Mouse (Mus musculus): ENCODE data around the gene Ngdn.
"Not testable (repeated sequence)": the region's sequence is repeated elsewhere in the genome, so short reads cannot be mapped to it uniquely, and the experiment has no call there.

Gene Ngdn

DNA sequence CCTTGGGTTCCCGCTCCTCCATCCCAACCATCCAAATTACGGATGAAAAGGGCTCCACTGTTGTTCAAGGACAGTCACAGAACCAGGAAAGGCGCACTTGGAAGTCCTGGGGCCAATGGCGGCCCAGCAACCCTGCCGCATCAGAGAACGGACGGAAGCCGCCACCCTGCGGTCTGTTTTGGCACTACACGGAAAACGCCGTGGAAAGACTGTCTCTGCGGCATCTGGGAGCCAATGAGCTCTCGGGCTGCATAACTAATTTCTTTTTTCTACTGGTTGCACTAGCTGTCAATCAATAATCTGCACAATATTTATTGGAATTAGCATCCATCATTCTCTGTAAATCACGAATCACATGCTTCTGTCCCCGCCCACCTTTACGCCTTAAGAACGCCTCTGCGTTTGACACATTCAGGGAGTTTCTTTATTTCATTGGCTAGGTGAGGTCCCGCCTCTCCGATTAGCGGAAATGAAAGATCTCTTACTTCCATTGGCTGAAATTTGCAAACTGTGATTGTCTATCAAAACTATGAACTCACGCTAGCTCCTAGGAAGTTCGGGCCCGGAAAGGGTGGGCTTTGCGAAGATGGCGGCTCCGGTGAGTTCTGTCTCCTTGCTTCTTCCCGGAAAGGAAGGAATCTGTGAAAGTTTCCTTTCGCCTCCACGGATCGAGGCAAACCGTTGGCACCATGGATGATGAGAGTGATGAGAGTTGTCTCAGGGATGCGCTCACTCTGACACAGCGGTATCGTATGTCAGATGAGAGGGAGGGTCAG, at the start of gene Ngdn:
Ngdn (plus strand) TSS at position 464 of the 776 bp plus-strand sequence.
- DNase-seq (ENCODE audit: low read depth, low spot score) = peak; percentile 99

DNA sequence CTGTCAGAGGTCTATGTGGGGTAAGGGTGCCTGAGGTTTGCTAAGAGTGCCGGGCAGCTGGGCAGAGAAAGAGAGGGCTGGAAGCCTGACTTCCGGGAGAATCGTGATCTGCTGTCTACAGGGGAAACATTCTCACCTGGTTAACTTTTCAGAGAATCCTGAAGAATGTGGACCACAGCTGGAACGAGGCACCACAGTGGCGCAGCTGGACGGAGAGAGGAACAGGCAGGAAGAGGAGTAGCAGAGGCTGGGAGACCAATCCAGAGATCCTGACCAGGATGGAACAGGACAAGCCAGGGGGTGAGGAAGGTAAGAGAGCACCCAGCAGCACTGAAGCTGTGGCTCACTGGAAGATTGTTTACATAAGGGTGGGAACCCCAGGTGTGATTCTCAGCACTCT, 49.6 kb upstream of the Ngdn start:
- DNase-seq (ENCODE audit: low read depth, low spot score) = no peak

- DNase-seq (ENCODE audit: low read depth, low spot score) = no peak
Observed at GRCm38 (mm10) chr14:54966320-54966977, 48.8 kb upstream of the Ngdn start, which contains the start of gene Myh6. Myh6 (minus strand) TSS chr14:54966927.

DNA sequence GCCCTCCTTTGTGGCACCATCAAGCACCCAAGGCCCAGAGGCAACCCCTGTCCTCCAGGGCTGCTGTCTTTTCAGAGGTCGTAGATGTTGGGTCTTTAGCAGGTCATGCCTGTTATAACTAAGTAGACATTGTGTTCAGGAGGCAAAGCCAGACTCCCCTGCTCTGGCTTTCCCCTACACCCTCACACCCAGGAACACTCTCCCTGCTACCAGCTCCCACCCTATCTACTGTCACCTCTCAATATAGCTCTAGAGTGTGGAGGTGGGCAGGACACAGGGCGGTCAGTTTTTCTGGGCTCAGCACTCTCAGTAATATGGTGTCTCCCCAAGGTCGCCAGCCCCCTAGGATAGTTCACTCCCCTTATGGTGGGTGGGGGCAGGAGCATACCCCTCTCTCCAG, 47.4 kb upstream of the Ngdn start:
- no peak for DNase-seq (ENCODE audit: low read depth, low spot score)

- DNase-seq (ENCODE audit: low read depth, low spot score) = no peak
Observed at GRCm38 (mm10) chr14:54968344-54968743, 46.9 kb upstream of the Ngdn start.

GRCm38 (mm10) chr14:54972786-54973185, 42.5 kb upstream of the Ngdn start:
- DNase-seq (ENCODE audit: low read depth, low spot score) = not testable (repeated sequence)

DNA sequence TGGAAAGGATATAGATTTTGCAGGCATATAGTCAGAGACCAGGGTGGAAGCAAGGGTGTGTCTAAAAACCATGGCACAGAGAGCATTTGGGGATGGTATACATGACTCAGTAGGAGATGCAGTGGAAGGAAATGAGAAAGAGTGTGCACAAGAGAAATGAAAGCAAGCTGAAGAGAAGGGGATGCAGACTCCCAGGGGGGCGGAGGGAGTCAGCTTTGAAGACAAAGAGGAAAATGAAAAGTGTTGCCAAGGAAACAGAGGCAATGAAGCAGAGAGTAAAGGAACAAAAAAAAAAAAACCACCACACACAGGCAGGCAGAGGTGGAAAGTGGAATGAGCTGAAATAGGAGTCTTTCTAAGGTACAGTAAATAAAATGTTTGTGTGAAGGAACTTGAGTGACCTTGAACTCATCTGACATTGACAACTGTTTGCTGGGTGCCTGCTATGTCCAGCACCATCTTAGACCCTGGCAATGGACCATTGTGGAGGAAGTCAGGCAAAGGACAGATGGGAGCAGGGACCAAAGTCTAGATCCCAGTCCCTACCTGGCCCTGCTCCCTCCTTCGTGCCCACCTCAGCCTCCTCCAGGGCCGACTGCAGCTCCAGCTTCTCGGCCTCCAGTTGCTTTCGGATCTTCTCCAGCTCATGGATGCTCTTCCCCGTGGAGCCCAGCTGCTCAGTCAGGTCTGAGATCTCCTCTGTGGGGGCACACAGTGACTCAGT, 41.0 kb upstream of the Ngdn start:
- no peak for DNase-seq (ENCODE audit: low read depth, low spot score)

DNA sequence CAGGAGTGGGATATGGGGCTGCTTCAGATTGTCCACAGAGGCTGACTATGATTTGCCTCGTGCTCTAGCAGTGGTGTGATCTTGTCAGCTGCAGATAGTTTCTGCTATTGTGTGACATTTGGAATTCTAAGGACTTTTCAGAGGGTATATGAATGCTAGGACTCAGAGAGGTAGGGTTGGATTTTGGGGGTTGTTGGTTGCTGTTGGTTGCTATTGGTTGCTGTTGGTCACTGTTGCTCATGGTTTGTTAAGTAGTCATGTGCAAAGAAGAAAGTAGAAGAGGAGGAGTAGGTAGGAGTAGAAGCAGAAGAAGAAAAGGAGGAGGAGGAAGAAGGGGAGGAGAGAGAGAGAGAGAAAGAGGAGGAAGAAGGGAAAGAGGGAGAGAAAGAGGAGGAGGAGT, 38.6 kb upstream of the Ngdn start, which contains the start of gene Gm17428:
Gm17428 (plus strand) TSS at position 301 of the 400 bp plus-strand sequence.
- no peak for DNase-seq (ENCODE audit: low read depth, low spot score)

DNA sequence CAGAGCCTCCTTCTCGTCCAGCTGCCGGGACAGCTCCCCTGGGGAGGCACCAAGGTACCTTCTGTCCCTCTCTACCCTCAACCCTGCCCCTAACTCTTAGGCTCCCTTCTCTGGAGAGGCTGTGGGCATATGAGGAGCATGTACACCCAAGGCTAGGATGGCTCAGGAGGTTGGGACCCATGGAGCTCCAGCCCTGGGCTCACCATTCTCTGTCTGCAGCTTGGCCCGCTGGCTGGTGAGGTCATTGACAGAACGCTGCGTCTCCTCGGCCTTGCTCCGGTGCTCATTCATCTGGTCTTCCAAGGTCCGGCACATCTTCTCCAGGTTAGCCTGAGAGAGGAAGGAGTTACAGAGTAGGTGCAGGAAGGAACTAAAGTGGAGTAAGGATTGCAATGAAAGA, 36.6 kb upstream of the Ngdn start:
- DNase-seq (ENCODE audit: low read depth, low spot score) = no peak

GRCm38 (mm10) chr14:54981934-54982333, 33.3 kb upstream of the Ngdn start:
- no peak for DNase-seq (ENCODE audit: low read depth, low spot score)

DNA sequence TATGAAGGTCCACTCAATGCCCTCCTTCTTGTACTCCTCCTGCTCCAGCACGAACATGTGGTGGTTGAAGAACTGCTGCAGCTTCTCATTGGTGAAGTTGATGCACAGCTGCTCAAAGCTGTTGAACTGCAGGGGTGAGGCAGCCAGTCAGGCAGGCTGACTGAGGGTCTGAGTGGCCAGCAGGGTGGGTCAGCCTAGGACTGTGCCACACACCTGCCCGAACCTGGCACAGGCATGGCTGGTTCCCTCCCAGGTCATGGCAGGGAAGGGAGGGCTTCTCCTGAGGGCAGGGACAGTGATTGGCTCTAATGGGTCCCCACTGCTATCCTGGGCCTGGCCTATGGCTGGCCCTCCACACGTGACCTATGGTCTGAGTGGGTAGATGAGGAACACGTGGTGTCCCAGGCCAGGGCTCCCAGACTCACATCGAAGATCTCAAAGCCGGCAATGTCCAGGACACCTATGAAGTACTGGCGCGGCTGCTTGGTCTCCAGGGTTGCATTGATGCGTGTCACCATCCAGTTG, 26.8 kb upstream of the Ngdn start:
- not testable (repeated sequence) for DNase-seq (ENCODE audit: low read depth, low spot score)

- DNase-seq (ENCODE audit: low read depth, low spot score) = no peak
Observed at GRCm38 (mm10) chr14:54988882-54989281, 26.4 kb upstream of the Ngdn start.

GRCm38 (mm10) chr14:54989886-54990441, 25.3 kb upstream of the Ngdn start:
- no peak for DNase-seq (ENCODE audit: low read depth, low spot score)

DNA sequence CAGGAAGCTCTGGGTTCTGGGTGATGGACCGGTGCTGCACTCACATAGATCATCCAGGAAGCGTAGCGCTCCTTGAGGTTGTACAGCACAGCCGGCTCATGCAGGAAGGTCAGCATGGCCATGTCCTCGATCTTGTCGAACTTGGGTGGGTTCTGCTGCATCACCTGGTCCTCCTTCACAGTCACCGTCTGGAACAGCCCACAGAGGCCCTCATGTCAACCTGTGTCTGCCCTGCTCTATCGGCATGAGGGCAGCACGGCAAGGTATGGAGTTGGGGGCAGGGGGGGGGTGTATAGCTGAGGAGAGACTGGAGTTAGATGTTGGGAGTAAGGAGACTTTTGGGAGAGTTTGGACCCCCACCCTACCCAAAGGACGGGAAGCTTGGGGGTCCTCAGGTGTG, 23.1 kb upstream of the Ngdn start:
- no peak for DNase-seq (ENCODE audit: low read depth, low spot score)

DNA sequence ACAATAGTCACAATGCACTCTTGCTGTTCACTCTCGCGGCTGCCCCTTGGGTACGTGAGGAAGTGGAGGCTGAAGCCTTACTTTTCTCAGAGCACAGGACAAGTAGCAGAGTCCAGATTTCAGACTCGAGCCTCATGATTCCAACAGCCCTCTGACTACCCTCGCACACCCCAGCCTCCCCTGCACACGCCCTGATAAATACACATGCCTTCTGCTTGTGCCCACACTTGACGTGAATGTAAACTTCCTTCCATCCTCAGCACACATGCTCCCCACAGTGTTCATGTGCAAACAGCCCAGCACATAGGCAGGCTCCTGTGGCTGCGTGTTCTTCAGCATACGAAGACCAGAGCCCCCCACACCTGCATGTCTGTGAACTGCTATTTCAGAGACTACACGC, 21.6 kb upstream of the Ngdn start:
- DNase-seq (ENCODE audit: low read depth, low spot score) = no peak

GRCm38 (mm10) chr14:54994136-54994868, 21.0 kb upstream of the Ngdn start, which contains the start of gene Myh7:
Myh7 (minus strand) TSS chr14:54994626.
- DNase-seq (ENCODE audit: low read depth, low spot score) = no peak

DNA sequence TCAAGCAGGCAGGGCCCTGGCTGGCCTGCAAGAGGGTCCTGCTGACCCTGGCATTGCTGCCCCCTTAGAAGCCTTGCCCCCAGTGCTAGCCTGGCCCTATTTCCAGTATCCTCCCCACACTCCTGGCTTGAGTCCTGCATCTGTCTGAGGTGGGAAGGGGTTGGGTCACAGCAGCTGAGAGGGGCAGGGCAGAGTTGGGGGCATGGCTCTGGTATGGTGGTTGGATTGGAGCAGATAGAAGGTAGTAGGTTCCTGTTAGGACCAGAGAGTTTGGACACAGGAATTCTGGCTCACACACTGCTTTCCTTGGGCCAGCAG, 20.4 kb upstream of the Ngdn start:
- DNase-seq (ENCODE audit: low read depth, low spot score) = no peak

- DNase-seq (ENCODE audit: low read depth, low spot score) = no peak
Observed at GRCm38 (mm10) chr14:54995457-54996138, 19.7 kb upstream of the Ngdn start.

GRCm38 (mm10) chr14:54996793-54997192, 18.5 kb upstream of the Ngdn start:
- no peak for DNase-seq (ENCODE audit: low read depth, low spot score)

- DNase-seq (ENCODE audit: low read depth, low spot score) = peak; percentile 27
Observed at GRCm38 (mm10) chr14:54997297-54997696, 18.0 kb upstream of the Ngdn start.

- DNase-seq (ENCODE audit: low read depth, low spot score) = no peak
Observed at GRCm38 (mm10) chr14:54998680-54999079, 16.6 kb upstream of the Ngdn start.
